16 mouse cellular contexts compared by ENCODE assay signal in genomic region chr17:15183800-15184199, GRCm38 (mm10).
A peak's percentile ranks its signal among the peaks of the same experiment; 100 is the strongest.
DNase-seq lines count a peak whose midpoint lies in the region; ATAC-seq lines count a peak whose summit lies in the region.
"Had no signal": no experiment of that assay in that cellular context is flagged by ENCODE, and none has a peak within 500 bp of the region (broad histone marks: within the 10 kb centered on the region; RNA-seq: fewer than 3 reads in every experiment).

No protein-coding gene starts in this region.

- no peaks in the 10 kb centered on the region for H3K36me3 ChIP-seq in liver, embryonic 13.5 days
- no peaks in the 10 kb centered on the region for H3K36me3 ChIP-seq in liver, embryonic 11.5 days (ENCODE audit: control insufficient read depth, insufficient read depth, low read length)
- no peaks in the 10 kb centered on the region for H3K36me3 ChIP-seq in intestine, embryonic 15.5 days
- H3K36me3 ChIP-seq in stomach, embryonic 14.5 days (ENCODE audit: control insufficient read depth, insufficient read depth, low read length) = no peaks in the 10 kb centered on the region
- H3K36me3 ChIP-seq: embryonic facial prominence, embryonic 10.5 days; forebrain, embryonic 12.5 days; heart, embryonic 12.5 days; limb, embryonic 15.5 days had no signal

- no peaks in the 10 kb centered on the region for H3K4me1 ChIP-seq in liver, embryonic 13.5 days (replicated peaks)
- no peaks in the 10 kb centered on the region for H3K4me1 ChIP-seq in liver, embryonic 11.5 days (replicated peaks; ENCODE audit: control insufficient read depth, insufficient read depth, low read length)
- H3K4me1 ChIP-seq in intestine, embryonic 15.5 days (replicated peaks) = 0 out of 2 replicates have a peak, but pooled peaks cover 10% of the 10 kb centered on the region
- peaks cover 5% of the 10 kb centered on the region; the same call in 1 of the 2 replicates for H3K4me1 ChIP-seq in stomach, embryonic 14.5 days (ENCODE audit: control insufficient read depth, insufficient read depth, low read length)
- H3K4me1 ChIP-seq: heart, embryonic 12.5 days; limb, embryonic 15.5 days had no signal

- 0 out of 2 replicates have a peak, but pooled peaks have one; percentile 43 for ATAC-seq in liver, embryonic 13.5 days (ENCODE audit: low read depth)
- ATAC-seq in liver, embryonic 11.5 days (replicated peaks; ENCODE audit: low FRiP score) = no peak; the same call in 1 of the 2 replicates
- 0 out of 2 replicates have a peak, but pooled peaks have one; percentile 55 for ATAC-seq in intestine, embryonic 15.5 days
- ATAC-seq in stomach, embryonic 14.5 days (ENCODE audit: insufficient number of reproducible peaks, insufficient read depth, low FRiP score, low read depth) = 0 out of 2 replicates have a peak, but pooled peaks have one; percentile 47
- ATAC-seq: hindbrain, embryonic 16.5 days had no signal

- no peak overlapping the region for H3K4me2 ChIP-seq in liver, embryonic 13.5 days
- H3K4me2 ChIP-seq in liver, embryonic 11.5 days = no peak overlapping the region
- H3K4me2 ChIP-seq in intestine, embryonic 15.5 days (replicated peaks) = no peak overlapping the region
- H3K4me2 ChIP-seq in stomach, embryonic 14.5 days (replicated peaks; ENCODE audit: low read depth, low read length) = no peak overlapping the region
- H3K4me2 ChIP-seq: forebrain, embryonic 12.5 days; heart, embryonic 12.5 days; limb, embryonic 15.5 days had no signal

- H3K9me3 ChIP-seq in liver, embryonic 13.5 days (replicated peaks) = no peaks in the 10 kb centered on the region
- no peaks in the 10 kb centered on the region for H3K9me3 ChIP-seq in liver, embryonic 11.5 days (ENCODE audit: control insufficient read depth, low read length)
- H3K9me3 ChIP-seq in intestine, embryonic 15.5 days = no peaks in the 10 kb centered on the region
- H3K9me3 ChIP-seq in stomach, embryonic 14.5 days (ENCODE audit: control insufficient read depth, low read depth, low read length) = no peaks in the 10 kb centered on the region
- H3K9me3 ChIP-seq: embryonic facial prominence, embryonic 10.5 days; forebrain, embryonic 12.5 days; heart, embryonic 12.5 days; limb, embryonic 15.5 days had no signal

- H3K9ac ChIP-seq in liver, embryonic 13.5 days = no peak overlapping the region
- H3K9ac ChIP-seq in liver, embryonic 11.5 days (ENCODE audit: low read depth, low read length) = no peak overlapping the region
- no peak overlapping the region for H3K9ac ChIP-seq in intestine, embryonic 15.5 days
- no peak overlapping the region for H3K9ac ChIP-seq in stomach, embryonic 14.5 days (replicated peaks; ENCODE audit: low read depth, low read length)
- H3K9ac ChIP-seq: forebrain, embryonic 12.5 days; heart, embryonic 12.5 days; limb, embryonic 15.5 days had no signal

- 0 out of 2 replicates have a peak, but pooled peaks cover 7% of the 10 kb centered on the region for H3K27me3 ChIP-seq in liver, embryonic 13.5 days
- H3K27me3 ChIP-seq in liver, embryonic 11.5 days (replicated peaks; ENCODE audit: control insufficient read depth, insufficient read depth, low read length) = no peaks in the 10 kb centered on the region; the same call in 1 of the 2 replicates
- H3K27me3 ChIP-seq in intestine, embryonic 15.5 days (replicated peaks) = no peaks in the 10 kb centered on the region
- no peaks in the 10 kb centered on the region for H3K27me3 ChIP-seq in stomach, embryonic 14.5 days (ENCODE audit: control insufficient read depth, insufficient read depth, low read length)
- H3K27me3 ChIP-seq: forebrain, embryonic 12.5 days; limb, embryonic 15.5 days had no signal

- DNase-seq in gastrocnemius, adult 8-10 months (ENCODE audit: low spot score in 2 of 2) = peak; percentile 22 to 36
- DNase-seq in gastrocnemius, postnatal 10 days = no peak
- no peak for DNase-seq in liver, embryonic 13.5 days
- DNase-seq in liver, embryonic 11.5 days (ENCODE audit: low spot score) = no peak
- no peak for DNase-seq in right cerebral cortex, postnatal 14 days
- DNase-seq: kidney, adult 8-10 months; kidney, postnatal 36 days; lung, postnatal 4 days; thymus, postnatal 25 days had no signal

- WGBS in liver, embryonic 13.5 days (ENCODE audit: insufficient replicate concordance) = 45% methylated on average over 6 of the region's 6 CpGs
- WGBS in liver, embryonic 11.5 days = 57% methylated on average over 6 of the region's 6 CpGs
- 63% methylated on average over 6 of the region's 6 CpGs for WGBS in intestine, embryonic 15.5 days
- 46% methylated on average over 6 of the region's 6 CpGs for WGBS in stomach, embryonic 14.5 days

- H3K4me3 ChIP-seq in liver, embryonic 13.5 days (replicated peaks) = no peak overlapping the region
- H3K4me3 ChIP-seq in liver, embryonic 11.5 days (ENCODE audit: low read depth, low read length) = no peak overlapping the region
- no peak overlapping the region for H3K4me3 ChIP-seq in intestine, embryonic 15.5 days (replicated peaks)
- no peak overlapping the region for H3K4me3 ChIP-seq in stomach, embryonic 14.5 days (ENCODE audit: low read depth, low read length)
- H3K4me3 ChIP-seq: embryonic facial prominence, embryonic 10.5 days; forebrain, embryonic 12.5 days; heart, embryonic 12.5 days; limb, embryonic 15.5 days had no signal

- H3K27ac ChIP-seq in liver, embryonic 13.5 days = no peak overlapping the region
- H3K27ac ChIP-seq in liver, embryonic 11.5 days (ENCODE audit: low read depth, low read length) = no peak overlapping the region
- H3K27ac ChIP-seq in intestine, embryonic 15.5 days = no peak overlapping the region
- no peak overlapping the region for H3K27ac ChIP-seq in stomach, embryonic 14.5 days (ENCODE audit: low read length)
- H3K27ac ChIP-seq: embryonic facial prominence, embryonic 10.5 days; forebrain, embryonic 12.5 days; limb, embryonic 15.5 days had no signal

Comparison
In these comparisons a context has a peak if more than half of its experiments do, and no peak if none do; other contexts are left out.
1. DNase-seq: peak in gastrocnemius, adult 8-10 months (2 of 2); none in gastrocnemius, postnatal 10 days (single experiment), liver, embryonic 13.5 days (single experiment), liver, embryonic 11.5 days (single experiment) and right cerebral cortex, postnatal 14 days (single experiment).